Mouse (Mus musculus): ENCODE data around the gene Usp32. TPM values are rescaled to one million over a fixed set of nuclear protein-coding genes. Genes with fewer than 3 reads are reported as not detected.

The Usp32 gene
- polyA plus RNA-seq, 1 experiment = 28.5 TPM

DNA sequence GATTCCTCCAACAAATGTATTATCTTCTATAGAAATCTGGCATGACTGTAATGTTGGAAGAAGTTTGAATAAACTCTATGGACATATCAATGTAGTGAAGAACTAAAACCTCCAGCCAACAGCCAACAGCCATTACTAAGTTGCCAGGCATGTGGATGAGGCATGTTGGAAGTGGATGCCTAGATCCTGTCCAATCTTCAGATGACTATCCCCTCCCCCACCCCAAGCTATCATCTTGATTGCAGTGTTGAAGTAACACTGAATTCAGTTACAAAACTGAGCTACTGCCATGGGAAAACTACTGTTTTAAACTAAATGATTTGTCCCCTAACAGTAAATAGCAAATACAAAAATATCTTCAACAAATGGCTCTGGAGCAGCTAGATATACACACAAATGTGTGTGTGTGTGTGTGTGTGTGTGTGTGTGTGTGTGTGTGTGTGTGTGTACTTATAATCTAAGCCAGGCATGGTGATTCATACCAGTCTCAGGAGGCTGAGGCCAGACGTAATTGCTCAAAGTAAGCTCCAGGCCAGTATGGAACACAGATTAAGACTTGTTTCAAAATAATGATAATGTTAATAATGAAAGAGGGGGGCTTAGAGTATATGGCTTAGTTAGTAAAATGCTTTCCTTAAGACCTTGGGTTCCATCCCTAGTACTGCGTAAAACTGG is 12.4 kb upstream of the Usp32 start:
- Histone ChIP-seq H3K4me3 (ENCODE audit: insufficient read depth, low read depth, low read length) (no peak overlapping the region), H3K4me1 (ENCODE audit: control insufficient read depth, insufficient read depth, insufficient read length, low read length) (no peaks in the 10 kb centered on the region), H3K27ac (replicated peaks; ENCODE audit: low read depth, low read length) (no peak overlapping the region)

GRCm38 (mm10) chr11:85138776-85139474 is 1.0 kb downstream of the Usp32 start:
- Histone ChIP-seq H3K4me3 (ENCODE audit: insufficient read depth, low read depth, low read length) (peak overlapping the region; percentile 76), H3K4me1 (ENCODE audit: control insufficient read depth, insufficient read depth, insufficient read length, low read length) (no peaks in the 10 kb centered on the region), H3K27ac (replicated peaks; ENCODE audit: low read depth, low read length) (0 out of 2 replicates have a peak overlapping the region, but pooled peaks have one; percentile 12)

GRCm38 (mm10) chr11:85131542-85131941 is 8.4 kb downstream of the Usp32 start:
- Histone ChIP-seq H3K4me3 (ENCODE audit: insufficient read depth, low read depth, low read length) (no peak overlapping the region), H3K4me1 (ENCODE audit: control insufficient read depth, insufficient read depth, insufficient read length, low read length) (no peaks in the 10 kb centered on the region), H3K27ac (replicated peaks; ENCODE audit: low read depth, low read length) (no peak overlapping the region)

GRCm38 (mm10) chr11:85128883-85129282 is 11.1 kb downstream of the Usp32 start:
- no peaks in the 10 kb centered on the region for H3K4me1 ChIP-seq (ENCODE audit: control insufficient read depth, insufficient read depth, insufficient read length, low read length)
- H3K27ac ChIP-seq (replicated peaks; ENCODE audit: low read depth, low read length) = no peak overlapping the region

DNA sequence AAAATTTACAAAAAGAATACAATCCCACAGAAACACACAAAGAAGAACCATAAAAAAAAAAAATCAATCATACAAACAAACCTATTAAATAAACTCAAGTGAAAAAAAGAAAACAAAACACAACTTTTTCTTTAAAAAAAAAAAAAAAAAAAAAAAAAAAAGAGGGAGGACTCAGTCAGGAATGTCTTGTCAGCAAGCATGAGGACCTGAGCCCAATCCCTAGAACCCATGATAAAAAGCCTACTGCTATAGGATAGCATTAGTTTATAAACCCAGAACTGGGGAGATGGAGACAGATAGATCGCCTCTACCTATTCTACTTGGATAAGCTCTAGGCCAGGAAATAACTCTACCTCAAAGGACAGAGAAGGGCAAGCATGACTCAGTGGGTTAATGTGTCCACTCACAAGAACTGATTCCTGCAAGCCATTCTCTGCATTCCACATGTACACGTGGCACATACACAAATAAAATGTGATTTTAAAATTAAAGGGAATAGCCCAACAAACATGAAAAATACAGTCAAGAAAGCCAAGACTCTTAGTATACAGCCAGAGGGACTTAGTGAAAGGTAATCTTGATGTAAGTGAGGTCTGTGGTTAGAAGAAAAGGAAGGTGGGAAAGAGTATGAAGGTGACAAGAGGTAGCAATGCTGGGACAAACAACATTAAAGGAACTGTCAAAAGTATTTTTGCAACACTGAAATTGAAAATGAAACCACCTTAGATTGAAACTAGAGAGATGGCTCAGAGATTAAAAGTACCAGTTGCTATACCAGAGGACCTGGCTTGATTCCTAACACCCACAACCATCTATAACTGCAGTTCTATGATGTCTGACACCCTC is 13.5 kb downstream of the Usp32 start:
- no peaks in the 10 kb centered on the region for H3K4me1 ChIP-seq (ENCODE audit: control insufficient read depth, insufficient read depth, insufficient read length, low read length)
- H3K27ac ChIP-seq (replicated peaks; ENCODE audit: low read depth, low read length) = no peak overlapping the region
- no peak overlapping the region for H3K4me3 ChIP-seq (ENCODE audit: insufficient read depth, low read depth, low read length)

More at GRCm38 (mm10) chr11:85128883-85129282, 11.1 kb downstream of the Usp32 start:
- no peak overlapping the region for H3K4me3 ChIP-seq (ENCODE audit: insufficient read depth, low read depth, low read length)

DNA sequence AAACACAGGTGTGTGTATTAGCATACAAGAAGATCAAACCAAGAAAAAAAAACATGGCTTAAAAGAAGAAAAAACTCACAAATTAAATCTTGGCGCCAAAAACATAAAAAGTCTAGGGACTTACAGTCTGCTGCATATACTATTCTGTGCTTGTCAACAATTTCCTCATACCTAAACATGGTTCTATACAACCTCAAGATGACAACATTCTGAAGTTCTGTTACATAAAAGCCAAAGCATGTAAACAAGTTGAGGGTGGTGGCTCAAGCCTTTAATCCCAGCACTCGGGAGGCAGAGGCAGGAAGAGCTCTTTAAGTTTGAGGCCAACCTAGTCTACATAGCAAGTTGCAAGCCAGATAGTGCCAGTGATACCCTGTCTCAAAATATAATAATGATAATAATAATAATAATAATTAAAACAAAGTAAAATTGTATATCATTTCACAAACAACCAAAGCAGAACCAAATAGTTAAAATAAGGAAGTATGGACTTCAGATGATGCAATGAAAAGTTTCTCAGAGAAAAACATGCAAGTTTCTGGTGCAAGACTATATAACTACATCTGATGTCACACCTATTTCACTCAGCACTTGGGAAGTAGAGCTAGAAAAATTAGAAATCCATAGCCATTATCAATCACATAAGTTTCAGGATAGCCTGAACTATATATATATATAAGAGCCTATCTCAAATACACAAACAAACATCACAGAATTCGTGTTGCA is 16.5 kb downstream of the Usp32 start:
- Histone ChIP-seq H3K4me1 (ENCODE audit: control insufficient read depth, insufficient read depth, insufficient read length, low read length) (no peaks in the 10 kb centered on the region), H3K4me3 (ENCODE audit: insufficient read depth, low read depth, low read length) (no peak overlapping the region)

DNA sequence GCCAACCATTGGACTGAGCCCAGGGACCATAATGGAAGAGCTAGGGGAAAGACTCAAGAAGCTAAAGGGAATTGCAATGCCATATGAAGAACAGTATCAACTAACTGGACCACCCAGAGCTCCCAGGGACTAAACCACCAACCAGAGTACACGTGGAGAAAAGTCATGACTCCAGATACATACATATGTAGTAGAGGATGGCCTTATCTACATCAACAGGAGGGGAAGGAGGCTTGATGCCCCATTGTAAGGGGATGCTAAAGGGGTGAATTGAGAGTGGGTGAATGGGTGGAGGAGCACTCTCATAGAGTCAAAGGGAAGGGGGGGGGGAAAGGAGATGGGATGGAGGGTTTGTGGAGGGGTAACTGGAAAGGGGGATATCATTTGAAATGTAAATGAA is 17.9 kb downstream of the Usp32 start:
- Histone ChIP-seq H3K27ac (replicated peaks; ENCODE audit: low read depth, low read length) (no peak overlapping the region), H3K4me3 (ENCODE audit: insufficient read depth, low read depth, low read length) (no peak overlapping the region), H3K4me1 (ENCODE audit: control insufficient read depth, insufficient read depth, insufficient read length, low read length) (no peaks in the 10 kb centered on the region)

More for the DNA sequence above, 16.5 kb downstream of the Usp32 start:
- no peak overlapping the region for H3K27ac ChIP-seq (replicated peaks; ENCODE audit: low read depth, low read length)

DNA sequence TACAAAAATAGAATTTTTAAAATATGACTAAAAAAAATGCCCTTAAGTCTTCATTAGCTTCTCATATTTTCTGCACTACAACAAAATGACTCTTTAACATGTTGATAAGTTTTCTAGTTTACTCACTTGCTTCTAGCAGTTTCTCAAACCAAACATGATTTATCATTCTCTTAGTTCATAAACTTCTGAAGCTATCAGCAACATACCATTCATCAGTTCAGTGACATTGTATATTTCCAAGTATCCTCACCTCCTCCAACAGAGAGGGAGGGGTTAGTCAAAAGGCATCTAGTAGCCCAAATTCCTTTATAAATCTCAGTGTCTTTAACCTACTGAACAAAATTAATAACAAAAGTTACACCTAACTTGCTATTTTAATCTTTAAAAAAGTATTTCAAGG is 22.8 kb downstream of the Usp32 start:
- H3K4me1 ChIP-seq (ENCODE audit: control insufficient read depth, insufficient read depth, insufficient read length, low read length) = no peaks in the 10 kb centered on the region
- H3K4me3 ChIP-seq (ENCODE audit: insufficient read depth, low read depth, low read length) = no peak overlapping the region
- no peak overlapping the region for H3K27ac ChIP-seq (replicated peaks; ENCODE audit: low read depth, low read length)

GRCm38 (mm10) chr11:85116084-85116844 is 23.7 kb downstream of the Usp32 start:
- no peaks in the 10 kb centered on the region for H3K4me1 ChIP-seq (ENCODE audit: control insufficient read depth, insufficient read depth, insufficient read length, low read length)
- H3K4me3 ChIP-seq (ENCODE audit: insufficient read depth, low read depth, low read length) = no peak overlapping the region
- no peak overlapping the region for H3K27ac ChIP-seq (replicated peaks; ENCODE audit: low read depth, low read length)

GRCm38 (mm10) chr11:85109957-85110356 is 30.0 kb downstream of the Usp32 start:
- no peaks in the 10 kb centered on the region for H3K4me1 ChIP-seq (ENCODE audit: control insufficient read depth, insufficient read depth, insufficient read length, low read length)
- H3K4me3 ChIP-seq (ENCODE audit: insufficient read depth, low read depth, low read length) = no peak overlapping the region
- no peak overlapping the region for H3K27ac ChIP-seq (replicated peaks; ENCODE audit: low read depth, low read length)

DNA sequence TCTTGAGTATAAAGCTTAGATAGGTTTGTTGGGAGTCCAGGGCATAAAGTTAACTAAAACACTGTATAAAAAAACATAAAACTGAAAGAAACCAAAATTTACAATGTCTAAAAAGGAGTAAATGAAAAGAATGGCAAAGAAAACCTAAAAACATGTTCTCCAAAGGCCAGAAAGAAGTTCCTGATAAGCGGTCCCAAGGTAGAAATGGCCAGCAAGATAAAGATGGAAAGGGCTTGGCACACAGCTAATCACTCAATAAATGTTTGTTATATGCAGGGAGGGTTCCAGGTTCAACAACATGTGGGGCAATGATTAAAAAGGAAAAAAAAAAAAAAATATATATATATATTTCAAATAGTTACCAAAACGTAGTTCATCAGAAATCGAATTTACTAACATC is 32.7 kb downstream of the Usp32 start:
- Histone ChIP-seq H3K4me1 (ENCODE audit: control insufficient read depth, insufficient read depth, insufficient read length, low read length) (no peaks in the 10 kb centered on the region), H3K4me3 (ENCODE audit: insufficient read depth, low read depth, low read length) (no peak overlapping the region), H3K27ac (replicated peaks; ENCODE audit: low read depth, low read length) (no peak overlapping the region)

DNA sequence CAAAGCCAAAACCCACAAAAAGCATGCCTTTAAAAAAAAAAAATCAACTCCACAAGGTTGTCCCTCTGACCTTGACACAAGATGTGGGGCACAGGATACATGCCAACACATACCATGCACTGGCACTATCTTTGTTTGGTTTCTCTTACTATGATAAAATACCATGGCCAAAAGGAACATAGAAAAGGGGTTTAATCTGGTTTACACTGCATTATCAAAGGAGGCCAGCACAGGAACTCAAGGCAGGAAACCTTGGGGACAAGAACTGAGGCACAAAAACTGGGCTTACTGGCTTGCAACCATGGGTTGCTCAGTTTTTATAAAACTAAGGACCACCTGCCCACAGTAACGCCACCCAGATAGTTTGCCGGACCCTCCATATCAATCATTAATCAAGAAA is 34.1 kb downstream of the Usp32 start:
- Histone ChIP-seq H3K27ac (replicated peaks; ENCODE audit: low read depth, low read length) (no peak overlapping the region), H3K4me1 (ENCODE audit: control insufficient read depth, insufficient read depth, insufficient read length, low read length) (no peaks in the 10 kb centered on the region), H3K4me3 (ENCODE audit: insufficient read depth, low read depth, low read length) (no peak overlapping the region)

DNA sequence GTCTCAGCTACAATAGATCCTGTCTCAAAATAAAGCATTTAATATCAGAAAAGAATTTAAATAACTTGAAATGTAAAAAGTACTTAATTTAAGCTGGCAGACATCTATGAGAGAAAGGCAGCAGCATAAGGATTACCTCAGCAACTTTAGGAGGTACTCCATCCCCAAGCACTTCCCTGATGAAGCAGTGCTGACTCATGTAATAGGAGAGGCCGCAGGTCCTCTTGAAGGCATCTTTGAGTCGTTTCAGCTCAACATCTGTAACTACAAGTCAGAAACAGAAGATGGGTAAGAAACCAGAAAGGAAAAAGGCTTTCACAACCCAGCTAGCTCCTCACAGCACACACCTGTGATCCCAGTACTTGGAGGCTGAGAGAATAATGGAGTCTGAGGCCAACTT is 36.2 kb downstream of the Usp32 start:
- no peaks in the 10 kb centered on the region for H3K4me1 ChIP-seq (ENCODE audit: control insufficient read depth, insufficient read depth, insufficient read length, low read length)
- no peak overlapping the region for H3K4me3 ChIP-seq (ENCODE audit: insufficient read depth, low read depth, low read length)
- no peak overlapping the region for H3K27ac ChIP-seq (replicated peaks; ENCODE audit: low read depth, low read length)

GRCm38 (mm10) chr11:85095116-85095515 is 44.8 kb downstream of the Usp32 start:
- Histone ChIP-seq H3K4me3 (ENCODE audit: insufficient read depth, low read depth, low read length) (no peak overlapping the region), H3K27ac (replicated peaks; ENCODE audit: low read depth, low read length) (no peak overlapping the region), H3K4me1 (ENCODE audit: control insufficient read depth, insufficient read depth, insufficient read length, low read length) (peaks cover 2% of the 10 kb centered on the region; the same call in 1 of the 2 replicates)

Data from brown adipose tissue, adult 24 weeks (tissue).